Mouse (Mus musculus) intestine, embryonic 15.5 days (tissue): ENCODE data around the gene Gnrhr. TPM values are rescaled to one million over a fixed set of nuclear protein-coding genes. Genes with fewer than 3 reads are reported as not detected.

Source experiments
- polyA plus RNA-seq: library from polyadenylated mRNA; unstranded; fragments of >200 nt; fragmentation: Nextera tagmentation; extraction: Ambion mirVana; gene quantifications from 2 replicates; pipeline ENCODE4 v1.2.1, GENCODE M21; 2015

The Gnrhr gene
- polyA plus RNA-seq, 1 experiment from 2014 or later = not detected

Other genes with a start within 250 kb of the Gnrhr start
- gene Cenpc1, start 132.3 kb downstream of the Gnrhr start, polyA plus RNA-seq = 26.5 and 28.7 TPM in 2 replicates
- gene Stap1, start 126.2 kb downstream of the Gnrhr start, polyA plus RNA-seq = 0.59 and 0.61 TPM in 2 replicates
- gene Uba6, start 25.1 kb downstream of the Gnrhr start, polyA plus RNA-seq = 10.7 and 12.5 TPM in 2 replicates
- gene Tmprss11c, start 91.4 kb upstream of the Gnrhr start, polyA plus RNA-seq = not detected in 2 replicates
- not detected in 2 replicates for gene Tmprss11d, start 175.5 kb upstream of the Gnrhr start, polyA plus RNA-seq